Mouse (Mus musculus) spleen, adult 2 months (tissue): ENCODE measurements around the gene Acsbg2. TPM values are rescaled to one million over a fixed set of nuclear protein-coding genes. Genes with fewer than 3 reads are reported as not detected.

Experiments used
- DNase-seq, 2 experiments: peaks; one replicate each; pipeline versions ENCODE4 v3.0.0 to v3.0.0-alpha.2; 2012 to 2021; ENCODE audit warnings: low spot score in 2 of 2, low read depth in 1 of 2
- H3K27ac ChIP-seq: fragments of 200-500 bp; 2 replicates; pipeline ENCODE4 v1.5.1; 2012; ENCODE audit warnings: low read length, inconsistent platforms; ENCODE audit not compliant: insufficient read depth
- H3K27me3 ChIP-seq: fragments of 200-500 bp; 2 replicates; pipeline ENCODE4 v1.6.1; 2012; ENCODE audit warnings: mild to moderate bottlenecking, moderate library complexity, low read length, inconsistent platforms; ENCODE audit not compliant: control insufficient read depth, insufficient read depth
- H3K36me3 ChIP-seq: fragments of 200-500 bp; 2 replicates; pipeline ENCODE4 v1.6.1; 2012; ENCODE audit warnings: mild to moderate bottlenecking, low read length, inconsistent platforms; ENCODE audit not compliant: control insufficient read depth, insufficient read depth
- H3K4me1 ChIP-seq: fragments of 200-500 bp; 2 replicates; pipeline ENCODE4 v1.6.1; 2011; ENCODE audit warnings: inconsistent platforms; ENCODE audit not compliant: control insufficient read depth, insufficient read depth, insufficient read length
- H3K4me3 ChIP-seq: fragments of 200-500 bp; 2 replicates; pipeline ENCODE4 v1.5.1; 2011; ENCODE audit warnings: mild to moderate bottlenecking, inconsistent platforms; ENCODE audit not compliant: insufficient read depth, insufficient read length; ENCODE audit errors: extremely low read depth
- CTCF ChIP-seq: fragments of 200-500 bp; IDR thresholded peaks from 2 replicates; pipeline ENCODE4 v1.5.1; 2011; ENCODE audit warnings: mild to moderate bottlenecking, inconsistent platforms; ENCODE audit not compliant: insufficient read depth, insufficient read length, insufficient replicate concordance; ENCODE audit errors: extremely low read depth
- POLR2A ChIP-seq: fragments of 200-500 bp; IDR thresholded peaks from 2 replicates; pipeline ENCODE4 v1.6.1; 2011; ENCODE audit warnings: low read depth, low read length, inconsistent platforms
- WGBS: fragments of 180-500 bp; shearing (Covaris S2); methylation state at CpG from one replicate; pipeline ENCODE4 v1.1.7; 2018; 5-methylcytosine and 5-hydroxymethylcytosine counted together
- polyA plus RNA-seq: library from polyadenylated mRNA; depleted of rRNA; stranded (reverse); fragments of >200 nt; gene quantifications from 2 replicates; pipeline ENCODE4 v1.2.3, GENCODE M21; 2012

Acsbg2 gene
- polyA plus RNA-seq, 1 experiment = not detected

DNA sequence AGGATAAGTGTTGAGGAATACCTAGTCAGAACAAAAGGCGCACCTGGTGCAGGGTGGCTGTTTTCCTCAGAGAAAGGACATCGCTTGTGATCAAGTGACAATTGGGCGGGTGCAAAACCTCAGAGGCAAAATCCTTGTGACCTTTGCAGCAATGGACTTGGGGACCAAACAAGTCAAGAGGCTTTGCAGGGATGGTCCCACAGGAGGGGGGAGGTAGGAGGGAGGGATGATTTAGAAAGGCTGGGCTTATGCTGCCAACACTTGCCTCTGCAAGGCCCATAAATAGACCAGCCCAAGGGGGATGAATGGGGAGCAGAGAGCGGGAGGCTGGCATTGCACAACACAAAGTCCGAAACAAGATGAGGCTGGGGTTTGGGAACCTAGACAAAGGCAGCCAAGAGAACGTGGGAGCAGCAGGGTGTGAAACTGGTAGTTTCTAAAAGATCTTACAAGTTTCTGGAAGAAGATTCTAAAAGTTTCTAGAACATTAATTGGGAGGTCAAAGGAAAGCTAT is 55.2 kb downstream of the Acsbg2 start:
- H3K27ac ChIP-seq = peak overlapping the region; percentile 63
- H3K4me1 ChIP-seq = peaks cover 10% of the 10 kb centered on the region; the same call in 1 of the 2 replicates
- no peak for DNase-seq
- no peak overlapping the region for H3K4me3 ChIP-seq
- no peaks in the 10 kb centered on the region for H3K27me3 ChIP-seq
- H3K36me3 ChIP-seq = no peaks in the 10 kb centered on the region
- WGBS = 53% methylated on average over 6 of the region's 6 CpGs
- no peak for TF ChIP-seq CTCF
- TF ChIP-seq POLR2A = no peak

DNA sequence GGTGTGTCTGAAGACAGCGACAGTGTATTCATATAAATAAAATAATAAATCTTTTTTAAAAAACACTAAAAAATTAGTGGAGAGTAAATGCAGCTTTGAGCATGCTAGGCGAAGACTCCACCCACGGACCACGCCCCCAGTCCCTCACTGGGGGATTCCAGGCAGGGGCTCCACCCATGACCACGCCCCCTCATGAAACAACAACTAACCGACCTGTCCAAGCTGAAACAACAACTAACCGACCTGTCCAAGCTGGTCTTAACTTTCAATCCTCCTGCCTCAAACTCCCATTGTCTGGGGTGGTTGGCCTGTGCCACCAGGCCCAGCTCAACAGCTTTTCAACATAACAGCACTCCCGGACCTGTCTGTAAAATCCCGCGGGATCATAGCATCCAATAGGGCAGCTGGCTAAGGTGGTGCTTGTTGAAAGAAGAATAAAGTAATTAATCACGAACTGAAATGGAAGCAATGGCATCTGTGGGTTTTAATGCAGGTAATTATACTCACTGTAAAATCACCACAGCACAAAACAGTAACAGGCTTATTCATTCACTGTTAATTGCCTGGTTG is 56.1 kb downstream of the Acsbg2 start:
- 63% methylated on average over 11 of the region's 11 CpGs for WGBS
- H3K4me1 ChIP-seq = peaks cover 10% of the 10 kb centered on the region; the same call in 1 of the 2 replicates
- H3K4me3 ChIP-seq = no peak overlapping the region
- H3K27ac ChIP-seq = no peak overlapping the region
- TF ChIP-seq CTCF = no peak
- TF ChIP-seq POLR2A = no peak
- DNase-seq = no peak
- no peaks in the 10 kb centered on the region for H3K27me3 ChIP-seq
- H3K36me3 ChIP-seq = no peaks in the 10 kb centered on the region

GRCm38 (mm10) chr17:56815057-56815345 is 59.2 kb downstream of the Acsbg2 start:
- no peaks in the 10 kb centered on the region for H3K36me3 ChIP-seq
- no peak overlapping the region for H3K27ac ChIP-seq
- 89% methylated on average over 3 of the region's 3 CpGs for WGBS
- H3K27me3 ChIP-seq = no peaks in the 10 kb centered on the region
- peaks cover 8% of the 10 kb centered on the region; the same call in 1 of the 2 replicates for H3K4me1 ChIP-seq
- no peak for DNase-seq
- no peak for TF ChIP-seq CTCF
- TF ChIP-seq POLR2A = no peak
- no peak overlapping the region for H3K4me3 ChIP-seq

DNA sequence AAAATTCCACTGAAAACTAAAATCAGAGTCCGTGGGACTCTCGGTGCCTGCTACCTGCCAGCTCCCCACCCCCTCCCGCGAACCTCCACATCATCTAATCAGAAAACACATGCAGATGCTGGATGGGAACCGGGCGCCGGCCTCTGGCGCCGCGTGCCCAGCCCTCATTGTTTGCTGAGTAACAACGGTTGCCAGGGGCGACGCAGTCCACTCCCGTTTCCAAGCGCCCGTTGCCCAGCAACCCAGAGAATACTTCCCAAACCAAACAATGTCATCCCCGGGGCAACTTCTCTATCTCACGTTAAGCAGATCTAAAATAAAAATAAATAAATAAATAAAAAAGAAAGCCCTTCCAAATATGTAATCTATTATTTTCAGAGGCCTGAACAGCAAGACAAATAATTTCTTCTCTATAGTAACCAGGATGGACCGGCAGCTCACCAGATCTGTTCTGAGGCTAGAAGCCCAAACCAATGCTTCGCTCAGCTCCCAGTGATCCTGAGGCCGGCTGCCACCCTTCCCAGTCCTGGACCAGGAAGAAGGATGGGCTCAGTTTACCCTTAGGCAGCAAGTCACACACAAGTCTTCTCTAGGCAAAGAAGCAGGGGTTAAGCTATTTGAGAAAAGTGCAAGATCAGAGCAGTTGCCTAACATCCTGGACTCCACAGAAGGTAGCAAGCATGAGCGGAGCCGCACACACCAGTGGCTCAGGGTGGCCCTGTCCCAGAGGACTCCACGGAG is 59.8 kb downstream of the Acsbg2 start:
- no peaks in the 10 kb centered on the region for H3K27me3 ChIP-seq
- TF ChIP-seq CTCF (no peak), POLR2A (no peak)
- 48% methylated on average over 24 of the region's 24 CpGs for WGBS
- H3K4me3 ChIP-seq = no peak overlapping the region
- DNase-seq = peak; percentile 15 to 44
- no peak overlapping the region for H3K27ac ChIP-seq
- peaks cover 4% of the 10 kb centered on the region; the same call in 1 of the 2 replicates for H3K4me1 ChIP-seq
- H3K36me3 ChIP-seq = no peaks in the 10 kb centered on the region

DNA sequence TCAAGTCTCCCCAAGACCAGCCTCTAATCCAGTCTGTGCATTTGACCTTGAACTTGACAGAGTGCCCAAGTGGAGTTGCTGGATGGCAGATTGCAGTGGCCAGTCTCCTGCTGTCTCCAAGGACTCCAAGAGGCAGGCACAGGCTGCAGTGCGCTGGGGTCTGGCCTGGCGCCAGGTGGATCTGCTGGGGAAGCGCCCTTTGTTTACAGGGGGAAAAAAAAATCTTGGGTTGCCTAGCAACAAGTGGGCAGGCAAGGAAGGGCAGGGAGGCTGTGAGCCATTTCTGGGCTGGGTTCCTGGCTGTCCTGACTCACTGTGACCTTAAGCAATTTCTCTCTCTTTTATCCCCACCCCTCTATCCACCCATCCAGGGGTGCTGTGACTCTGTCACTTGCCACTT is 64.0 kb downstream of the Acsbg2 start:
- no peak overlapping the region for H3K4me3 ChIP-seq
- TF ChIP-seq POLR2A (no peak), CTCF (no peak)
- no peaks in the 10 kb centered on the region for H3K36me3 ChIP-seq
- no peak overlapping the region for H3K27ac ChIP-seq
- H3K27me3 ChIP-seq = no peaks in the 10 kb centered on the region
- 30% methylated on average over 3 of the region's 3 CpGs for WGBS
- H3K4me1 ChIP-seq = no peaks in the 10 kb centered on the region
- DNase-seq = no peak

DNA sequence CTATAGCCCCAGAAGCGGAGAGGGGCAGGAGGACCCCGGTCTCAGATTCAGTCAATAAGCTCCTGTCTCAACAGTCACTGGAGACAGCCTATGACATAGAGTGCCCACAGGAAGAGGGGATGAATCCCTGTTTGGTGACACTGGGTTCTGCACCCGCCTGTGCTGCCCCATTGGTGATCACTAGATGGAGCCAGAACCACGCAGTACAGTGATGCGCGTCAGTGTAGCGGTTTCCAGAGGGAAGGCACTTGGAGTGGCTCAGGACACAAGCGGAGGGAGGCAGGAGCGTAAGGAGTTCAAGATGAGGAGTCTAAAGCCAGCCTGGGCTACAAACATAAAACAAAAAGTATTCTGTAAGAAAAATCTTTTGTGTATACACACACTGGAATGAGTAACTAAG is 65.7 kb downstream of the Acsbg2 start:
- Histone ChIP-seq H3K27me3 (no peaks in the 10 kb centered on the region), H3K27ac (no peak overlapping the region), H3K4me3 (no peak overlapping the region), H3K36me3 (no peaks in the 10 kb centered on the region), H3K4me1 (no peaks in the 10 kb centered on the region)
- whole genome bisulfite sequencing = 30% methylated on average over 9 of the region's 9 CpGs
- DNase-seq = peak in 1 of 2 experiments; percentile 46
- TF ChIP-seq POLR2A = no peak
- TF ChIP-seq CTCF = peak; percentile 96; the same call in 1 of the 2 replicates

DNA sequence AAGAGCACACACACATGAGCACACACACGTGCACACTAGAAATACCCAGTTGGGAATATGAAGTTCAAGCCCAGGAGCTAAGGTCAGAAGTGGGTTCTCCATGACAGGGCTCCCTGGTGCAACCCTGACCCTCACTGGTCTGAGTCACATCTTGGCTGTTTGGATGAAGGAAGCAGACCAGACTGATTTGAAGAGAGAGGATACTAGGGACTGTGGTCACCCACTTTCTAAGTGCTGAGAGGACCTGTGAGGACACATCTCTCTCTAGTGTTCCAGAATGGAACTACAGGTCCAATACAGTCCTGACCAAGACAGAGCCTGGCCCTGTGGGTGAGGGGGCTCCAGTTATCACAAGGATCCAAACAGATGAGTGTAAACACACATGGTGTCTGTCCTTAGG is 68.5 kb downstream of the Acsbg2 start:
- H3K4me3 ChIP-seq = no peak overlapping the region
- 100% methylated on average over 1 of the region's 1 CpGs for WGBS
- TF ChIP-seq CTCF (no peak), POLR2A (no peak)
- no peak for DNase-seq
- no peak overlapping the region for H3K27ac ChIP-seq
- no peaks in the 10 kb centered on the region for H3K27me3 ChIP-seq
- H3K36me3 ChIP-seq = no peaks in the 10 kb centered on the region
- no peaks in the 10 kb centered on the region for H3K4me1 ChIP-seq
